Mouse (Mus musculus) limb, embryonic 15.5 days (tissue): ENCODE measurements around the gene Sncg. TPM values are rescaled to one million over a fixed set of nuclear protein-coding genes. Genes with fewer than 3 reads are reported as not detected.
A peak's percentile ranks its signal among the peaks of the same experiment; 100 is the strongest.
"Not testable (repeated sequence)": the region's sequence is repeated elsewhere in the genome, so short reads cannot be mapped to it uniquely, and the experiment has no call there.

Source experiments
- ATAC-seq: fragments of 200-750 bp; cut with Nextera tagmentation; 2 replicates; pipeline ENCODE4 v1.8.0; 2017; ENCODE audit warnings: low read depth, moderate TSS enrichment; ENCODE audit not compliant: insufficient number of reproducible peaks, low FRiP score, low TSS enrichment
- H3K27ac ChIP-seq: fragments of 300-500 bp; sonication (generic); 2 replicates; pipeline ENCODE4 v1.5.1; 2015; ENCODE audit warnings: moderate library complexity, mild to moderate bottlenecking, inconsistent platforms
- H3K27me3 ChIP-seq: fragments of 300-500 bp; sonication (generic); 2 replicates; pipeline ENCODE4 v1.6.1; 2015; ENCODE audit warnings: inconsistent platforms
- H3K36me3 ChIP-seq: fragments of 300-500 bp; sonication (generic); 2 replicates; pipeline ENCODE4 v1.6.1; 2015; ENCODE audit warnings: inconsistent platforms
- H3K4me1 ChIP-seq: fragments of 300-500 bp; sonication (generic); 2 replicates; pipeline ENCODE4 v1.6.1; 2015; ENCODE audit warnings: inconsistent platforms
- H3K4me2 ChIP-seq: fragments of 300-500 bp; sonication (generic); 2 replicates; pipeline ENCODE4 v1.6.1; 2015; ENCODE audit warnings: mild to moderate bottlenecking, inconsistent platforms
- H3K4me3 ChIP-seq: fragments of 300-500 bp; sonication (generic); 2 replicates; pipeline ENCODE4 v1.5.1; 2015; ENCODE audit warnings: mild to moderate bottlenecking, inconsistent platforms
- H3K9ac ChIP-seq: fragments of 300-500 bp; sonication (generic); 2 replicates; pipeline ENCODE4 v1.6.1; 2015; ENCODE audit warnings: inconsistent platforms
- H3K9me3 ChIP-seq: fragments of 300-500 bp; sonication (generic); 2 replicates; pipeline ENCODE4 v1.6.1; 2016; ENCODE audit warnings: inconsistent platforms
- WGBS: fragments of 180-500 bp; shearing (Covaris S2); methylation state at CpG from one replicate; pipeline ENCODE4 v1.1.7; 2015; 5-methylcytosine and 5-hydroxymethylcytosine counted together
- polyA plus RNA-seq: library from polyadenylated mRNA; unstranded; fragments of >200 nt; fragmentation: Nextera tagmentation; extraction: Ambion mirVana; gene quantifications from 2 replicates; pipeline ENCODE4 v1.2.1, GENCODE M21; 2015

Gene Sncg
- polyA plus RNA-seq, 1 experiment from 2014 or later: 3.1 TPM

- H3K9me3 ChIP-seq, H3K36me3 ChIP-seq, H3K27ac ChIP-seq, H3K9ac ChIP-seq, H3K27me3 ChIP-seq, ATAC-seq: not testable (repeated sequence)
- WGBS: 78% methylated on average over 15 of the region's 15 CpGs
- H3K4me2 ChIP-seq: peak overlapping the region; percentile 84
- peaks cover 14% of the 10 kb centered on the region for H3K4me1 ChIP-seq
- H3K4me3 ChIP-seq: peak overlapping the region; percentile 43
Observed at GRCm38 (mm10) chr14:34364254-34365146, 10.1 kb downstream of the Sncg start.

- H3K27ac ChIP-seq: no peak overlapping the region
- H3K27me3 ChIP-seq: no peaks in the 10 kb centered on the region; the same call in 1 of the 2 replicates
- H3K4me2 ChIP-seq: peak overlapping the region; percentile 84
- WGBS: 3% methylated on average over 32 of the region's 32 CpGs
- H3K4me3 ChIP-seq: peak overlapping the region; percentile 43
- H3K9ac ChIP-seq: peak overlapping the region; percentile 39
- peaks cover 14% of the 10 kb centered on the region for H3K4me1 ChIP-seq
- H3K36me3 ChIP-seq: no peaks in the 10 kb centered on the region
- ATAC-seq: peak; percentile 84
- H3K9me3 ChIP-seq: no peaks in the 10 kb centered on the region
Observed at GRCm38 (mm10) chr14:34363490-34364253, 10.9 kb downstream of the Sncg start.

GRCm38 (mm10) chr14:34362726-34363445 lies 11.7 kb downstream of the Sncg start:
- peak overlapping the region; percentile 84 for H3K4me2 ChIP-seq
- WGBS: 33% methylated on average over 18 of the region's 18 CpGs
- H3K27ac ChIP-seq: no peak overlapping the region
- H3K9me3 ChIP-seq: no peaks in the 10 kb centered on the region
- H3K36me3 ChIP-seq: no peaks in the 10 kb centered on the region
- peak overlapping the region; percentile 43 for H3K4me3 ChIP-seq
- no peak overlapping the region for H3K9ac ChIP-seq
- H3K27me3 ChIP-seq: no peaks in the 10 kb centered on the region; the same call in 1 of the 2 replicates
- ATAC-seq: peak; percentile 19; the same call in 1 of the 2 replicates
- peaks cover 14% of the 10 kb centered on the region for H3K4me1 ChIP-seq

- peaks cover 14% of the 10 kb centered on the region for H3K4me1 ChIP-seq
- 70% methylated on average over 4 of the region's 4 CpGs for WGBS
- no peaks in the 10 kb centered on the region for H3K36me3 ChIP-seq
- H3K27ac ChIP-seq: no peak overlapping the region
- no peak overlapping the region for H3K4me3 ChIP-seq
- H3K4me2 ChIP-seq: no peak overlapping the region
- H3K27me3 ChIP-seq: no peaks in the 10 kb centered on the region; the same call in 1 of the 2 replicates
- no peak for ATAC-seq
- no peak overlapping the region for H3K9ac ChIP-seq
- no peaks in the 10 kb centered on the region for H3K9me3 ChIP-seq
Observed at GRCm38 (mm10) chr14:34362135-34362534, 12.5 kb downstream of the Sncg start.

GRCm38 (mm10) chr14:34360251-34360650 lies 14.3 kb downstream of the Sncg start:
- Histone ChIP-seq H3K27me3 (no peaks in the 10 kb centered on the region; the same call in 1 of the 2 replicates), H3K9ac (no peak overlapping the region), H3K4me3 (no peak overlapping the region), H3K9me3 (no peaks in the 10 kb centered on the region), H3K4me2 (no peak overlapping the region), H3K36me3 (no peaks in the 10 kb centered on the region), H3K27ac (no peak overlapping the region), H3K4me1 (peaks cover 14% of the 10 kb centered on the region)
- no peak for ATAC-seq
- WGBS: 50% methylated on average over 6 of the region's 6 CpGs

- H3K4me1 ChIP-seq: peaks cover 14% of the 10 kb centered on the region
- ATAC-seq: no peak
- 56% methylated on average over 5 of the region's 5 CpGs for WGBS
- no peaks in the 10 kb centered on the region for H3K9me3 ChIP-seq
- no peaks in the 10 kb centered on the region; the same call in 1 of the 2 replicates for H3K27me3 ChIP-seq
- no peak overlapping the region for H3K4me3 ChIP-seq
- no peak overlapping the region for H3K4me2 ChIP-seq
- H3K27ac ChIP-seq: no peak overlapping the region
- H3K36me3 ChIP-seq: no peaks in the 10 kb centered on the region
- H3K9ac ChIP-seq: no peak overlapping the region
Observed at GRCm38 (mm10) chr14:34359676-34360244, 14.8 kb downstream of the Sncg start.

GRCm38 (mm10) chr14:34357671-34358455 lies 16.7 kb downstream of the Sncg start:
- H3K4me2 ChIP-seq: no peak overlapping the region
- 77% methylated on average over 7 of the region's 7 CpGs for WGBS
- no peak for ATAC-seq
- H3K9ac ChIP-seq: no peak overlapping the region
- H3K36me3 ChIP-seq: no peaks in the 10 kb centered on the region
- H3K4me1 ChIP-seq: 0 out of 2 replicates have a peak, but pooled peaks cover 1% of the 10 kb centered on the region
- no peaks in the 10 kb centered on the region for H3K9me3 ChIP-seq
- H3K27me3 ChIP-seq: no peaks in the 10 kb centered on the region; the same call in 1 of the 2 replicates
- no peak overlapping the region for H3K27ac ChIP-seq
- H3K4me3 ChIP-seq: no peak overlapping the region

- ATAC-seq: 0 out of 2 replicates have a peak, but pooled peaks have one; percentile 8
- H3K27me3 ChIP-seq: no peaks in the 10 kb centered on the region
- no peaks in the 10 kb centered on the region for H3K36me3 ChIP-seq
- no peak within 1 kb of the TSS for H3K9ac ChIP-seq
- H3K9me3 ChIP-seq: no peaks in the 10 kb centered on the region
- H3K27ac ChIP-seq: peak within 1 kb of the TSS; percentile 54; the same call in 1 of the 2 replicates
- no peak within 1 kb of the TSS for H3K4me2 ChIP-seq
- 68% methylated on average over 6 of the region's 6 CpGs for WGBS
- 0 out of 2 replicates have a peak, but pooled peaks cover 4% of the 10 kb centered on the region for H3K4me1 ChIP-seq
- 0 out of 2 replicates have a peak within 1 kb of the TSS, but pooled peaks have one; percentile 4 for H3K4me3 ChIP-seq
Observed at GRCm38 (mm10) chr14:34355301-34355700, 19.3 kb downstream of the Sncg start, which contains the start of gene Fam25c. TSS of gene Fam25c (minus strand) at chr14:34355433.

- Histone ChIP-seq H3K36me3 (no peaks in the 10 kb centered on the region), H3K4me3 (no peak overlapping the region), H3K27ac (no peak overlapping the region), H3K4me2 (no peak overlapping the region), H3K27me3 (no peaks in the 10 kb centered on the region), H3K9ac (no peak overlapping the region), H3K4me1 (0 out of 2 replicates have a peak, but pooled peaks cover 4% of the 10 kb centered on the region), H3K9me3 (no peaks in the 10 kb centered on the region)
- 81% methylated on average over 4 of the region's 4 CpGs for WGBS
- no peak for ATAC-seq
Observed at GRCm38 (mm10) chr14:34354456-34354855, 20.1 kb downstream of the Sncg start.

- Histone ChIP-seq H3K4me3 (no peak overlapping the region), H3K9ac (no peak overlapping the region), H3K27ac (no peak overlapping the region), H3K4me2 (no peak overlapping the region), H3K4me1 (0 out of 2 replicates have a peak, but pooled peaks cover 4% of the 10 kb centered on the region), H3K27me3 (no peaks in the 10 kb centered on the region), H3K36me3 (no peaks in the 10 kb centered on the region), H3K9me3 (no peaks in the 10 kb centered on the region)
- WGBS: 93% methylated on average over 3 of the region's 3 CpGs
- ATAC-seq: no peak
Observed at GRCm38 (mm10) chr14:34353326-34353725, 21.3 kb downstream of the Sncg start.
